Mouse (Mus musculus) cortical plate, adult 2 months (tissue): ENCODE measurements around the gene Acot9.

ENCODE experiments used
- CTCF ChIP-seq: fragments of 200-500 bp; IDR thresholded peaks from 2 replicates; pipeline ENCODE4 v1.5.1; 2011; ENCODE audit warnings: mild to moderate bottlenecking, control low read depth, low read length; ENCODE audit not compliant: insufficient read depth; ENCODE audit errors: extremely low read depth
- POLR2A ChIP-seq: fragments of 200-500 bp; IDR thresholded peaks from 2 replicates; pipeline ENCODE4 v1.6.1; 2011; ENCODE audit warnings: mild to moderate bottlenecking, low read length, control low read depth; ENCODE audit not compliant: insufficient read depth; ENCODE audit errors: extremely low read depth

DNA sequence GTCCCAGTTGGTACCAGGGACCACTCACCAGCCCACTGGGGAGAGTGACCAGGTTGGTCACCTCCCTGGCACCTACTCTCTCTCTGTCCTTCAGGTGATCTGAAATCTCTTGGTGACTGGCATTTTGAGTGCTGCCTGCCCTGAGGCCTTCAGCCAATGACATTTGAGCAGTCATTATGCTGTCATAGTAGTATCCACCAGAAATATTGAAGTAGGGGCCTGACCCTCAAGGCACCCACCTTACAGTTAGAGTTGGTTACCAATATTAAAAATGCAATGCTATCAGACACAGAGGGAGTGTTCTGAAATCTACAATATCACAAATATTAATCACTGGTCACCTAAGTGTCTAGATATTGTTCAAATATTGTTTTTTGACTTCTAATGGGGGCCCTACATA lies 78.4 kb downstream of the Acot9 start, which contains the start of gene Prdx4:
- TF ChIP-seq CTCF (no peak), POLR2A (no peak)
